Mouse (Mus musculus) cortical plate, adult 2 months (tissue): ENCODE data around the gene Prdm16.

Source experiments
- CTCF ChIP-seq: fragments of 200-500 bp; IDR thresholded peaks from 2 replicates; pipeline ENCODE4 v1.5.1; 2011; ENCODE audit warnings: mild to moderate bottlenecking, control low read depth, low read length; ENCODE audit not compliant: insufficient read depth; ENCODE audit errors: extremely low read depth
- POLR2A ChIP-seq: fragments of 200-500 bp; IDR thresholded peaks from 2 replicates; pipeline ENCODE4 v1.6.1; 2011; ENCODE audit warnings: mild to moderate bottlenecking, low read length, control low read depth; ENCODE audit not compliant: insufficient read depth; ENCODE audit errors: extremely low read depth

GRCm38 (mm10) chr4:154385918-154386317 lies 250.8 kb downstream of the Prdm16 start:
- TF ChIP-seq CTCF (no peak), POLR2A (no peak)
